Mouse (Mus musculus) adrenal gland, postnatal 25 days (tissue): ENCODE data around the gene Slc17a5. TPM values are rescaled to one million over a fixed set of nuclear protein-coding genes. Genes with fewer than 3 reads are reported as not detected.
A peak's percentile ranks its signal among the peaks of the same experiment; 100 is the strongest.
"Not testable (repeated sequence)": the region's sequence is repeated elsewhere in the genome, so short reads cannot be mapped to it uniquely, and the experiment has no call there.

Source experiments
- DNase-seq: peaks from one replicate; pipeline ENCODE4 v3.0.0; 2021; ENCODE audit warnings: mixed read lengths
- total RNA-seq: library from RNA; stranded (reverse); gene quantifications from 2 replicates; pipeline ENCODE4 v1.2.3, GENCODE M21; 2021

Gene Slc17a5
- total RNA-seq, 1 experiment from 2014 or later: 16.7 TPM

DNA sequence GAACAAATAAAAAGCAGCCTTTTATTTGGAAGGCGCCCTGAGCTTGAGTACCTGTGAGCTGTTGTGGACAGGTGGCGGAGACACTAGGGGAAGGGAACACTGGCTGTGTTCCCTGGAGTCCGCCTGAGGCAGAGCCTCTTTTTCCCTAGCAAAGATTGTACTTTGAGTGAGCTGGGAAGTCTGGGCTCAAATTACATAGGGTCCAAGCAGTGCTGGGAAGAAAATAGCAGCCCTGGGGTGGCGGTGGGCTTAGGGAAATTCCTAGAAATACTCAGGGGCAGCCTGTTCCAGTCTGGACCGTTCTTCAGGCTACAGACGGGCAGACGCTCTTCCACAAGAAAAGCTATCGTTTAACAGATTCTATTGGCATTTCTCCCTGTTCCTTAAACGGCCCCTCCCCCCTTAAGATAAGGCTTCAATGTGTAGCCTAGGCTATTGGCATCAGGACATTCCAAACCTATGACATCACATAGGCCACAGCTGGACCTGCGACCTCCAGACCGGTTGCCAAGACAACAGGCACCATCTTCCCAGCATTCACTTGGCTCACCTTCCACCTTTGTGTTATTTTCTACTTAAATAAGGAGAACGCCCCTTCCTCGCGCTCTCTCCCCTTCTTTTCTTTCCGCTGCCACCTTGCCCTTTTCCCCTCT is 67.6 kb downstream of the Slc17a5 start:
- DNase-seq: peak; percentile 24

DNA sequence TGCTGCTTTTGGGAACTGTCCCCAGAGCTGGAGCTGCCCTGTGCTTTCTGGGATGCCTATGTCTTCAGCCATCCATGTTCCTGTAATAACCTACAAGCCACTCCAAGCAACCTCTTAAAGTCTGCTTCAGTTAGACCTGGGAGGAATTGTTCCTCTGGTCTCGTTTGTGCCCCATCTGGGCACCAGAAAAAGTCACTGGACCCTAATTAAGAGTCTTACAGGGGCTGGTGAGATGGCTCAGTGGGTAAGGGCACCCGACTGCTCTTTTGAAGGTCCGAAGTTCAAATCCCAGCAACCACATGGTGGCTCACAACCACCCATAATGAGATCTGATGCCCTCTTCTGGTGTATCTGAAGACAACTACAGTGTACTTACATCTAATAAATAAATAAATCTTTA is 70.6 kb downstream of the Slc17a5 start:
- not testable (repeated sequence) for DNase-seq

GRCm38 (mm10) chr9:78516125-78516524 is 71.7 kb downstream of the Slc17a5 start:
- no peak for DNase-seq

DNA sequence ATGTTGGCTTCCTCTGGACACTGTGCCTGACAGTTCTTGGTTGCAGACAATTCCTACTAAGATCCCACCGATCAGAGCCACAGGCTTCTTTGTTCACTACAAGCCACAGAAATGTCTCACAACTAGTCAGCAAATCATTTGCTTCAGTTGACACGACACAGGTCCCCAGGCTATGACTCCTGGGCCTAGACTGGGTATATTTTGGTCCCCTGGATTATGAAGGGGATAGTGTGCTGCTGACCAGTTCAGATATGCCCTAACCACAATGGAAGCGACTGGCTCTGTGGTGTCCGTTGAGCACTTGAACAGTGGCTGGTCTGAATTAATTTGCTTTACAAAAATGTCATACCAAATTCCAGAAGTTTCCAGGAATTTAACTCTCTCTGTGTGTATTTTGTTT is 73.2 kb downstream of the Slc17a5 start:
- DNase-seq: no peak

- DNase-seq: peak; percentile 7
These were observed 73.9 kb downstream of the Slc17a5 start for GRCm38 (mm10) chr9:78513776-78514500.

DNA sequence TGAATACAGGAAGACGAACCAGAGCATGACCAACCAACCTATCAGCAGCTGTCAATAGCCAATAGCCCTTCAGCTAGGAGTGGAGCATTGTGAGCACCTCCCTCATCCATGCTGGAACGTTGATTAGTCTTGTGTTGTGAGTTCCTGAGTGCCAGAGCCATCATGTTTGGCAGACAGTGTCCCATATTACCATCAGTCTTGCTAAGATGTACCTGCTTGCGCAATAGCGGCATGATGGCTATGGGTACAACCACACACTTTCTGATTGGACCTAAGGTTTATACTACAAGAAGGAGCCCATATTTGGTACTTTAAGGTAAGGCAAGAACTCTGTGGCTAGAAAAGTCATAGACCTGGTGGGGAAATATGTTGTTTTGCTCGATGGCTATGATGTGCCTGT is 76.1 kb downstream of the Slc17a5 start:
- no peak for DNase-seq

DNA sequence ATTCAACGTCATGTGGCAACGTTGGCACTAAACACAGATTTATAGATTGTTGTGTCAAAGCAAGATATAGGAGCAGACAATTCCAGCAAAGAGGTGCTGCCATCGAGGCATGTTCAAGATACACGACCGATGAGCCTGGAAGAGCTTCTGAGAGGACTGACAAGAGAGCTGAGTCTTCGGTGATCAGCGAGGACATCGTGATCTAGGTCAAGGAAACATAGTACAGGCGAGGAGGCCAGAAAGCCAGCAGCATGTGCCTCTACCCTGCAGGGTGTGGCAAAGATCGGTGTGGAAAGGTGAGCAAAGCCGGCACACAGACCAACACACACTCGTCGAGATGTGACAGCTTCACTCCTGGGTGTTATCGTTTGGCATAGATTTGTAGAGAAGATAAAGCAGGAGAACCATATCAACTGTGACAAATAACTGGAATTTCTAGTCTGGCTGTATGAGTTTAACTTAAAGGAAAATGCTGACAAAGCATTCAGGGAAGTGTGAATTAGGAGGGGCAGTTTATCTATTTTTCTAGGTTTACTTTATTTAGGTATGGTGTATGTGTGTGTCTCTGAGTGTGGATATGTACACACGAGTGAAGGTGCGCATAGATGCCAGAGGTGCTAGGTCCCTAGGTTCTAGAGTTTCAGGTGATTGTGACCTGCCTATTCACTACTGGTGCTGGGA is 79.6 kb downstream of the Slc17a5 start:
- DNase-seq: peak; percentile 18

GRCm38 (mm10) chr9:78506722-78507077 is 81.1 kb downstream of the Slc17a5 start:
- no peak for DNase-seq

- no peak for DNase-seq
These were observed 81.7 kb downstream of the Slc17a5 start for GRCm38 (mm10) chr9:78506002-78506721.

- no peak for DNase-seq
These were observed 82.6 kb downstream of the Slc17a5 start for GRCm38 (mm10) chr9:78505223-78505622.

GRCm38 (mm10) chr9:78504679-78505078 is 83.2 kb downstream of the Slc17a5 start:
- DNase-seq: no peak

DNA sequence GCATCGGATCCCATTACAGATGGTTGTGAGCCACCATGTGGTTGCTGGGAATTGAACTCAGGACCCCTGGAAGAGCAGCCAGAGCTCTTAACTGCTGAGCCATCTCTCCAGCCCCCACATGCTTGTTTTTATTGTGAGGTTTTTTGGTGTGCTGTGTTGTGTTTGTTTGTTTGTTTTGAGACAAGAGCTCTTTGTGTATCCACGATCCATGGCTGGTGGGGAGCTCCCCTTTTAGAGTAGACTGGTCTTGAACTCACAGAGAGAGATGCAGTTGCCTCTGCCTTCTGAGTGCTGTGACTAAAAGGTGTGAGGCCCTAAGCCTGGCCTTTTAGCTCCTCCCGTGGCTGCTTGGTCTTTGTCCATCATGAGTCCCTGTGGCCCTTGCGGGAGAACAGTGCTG is 83.7 kb downstream of the Slc17a5 start:
- DNase-seq: no peak

GRCm38 (mm10) chr9:78503223-78504079 is 84.4 kb downstream of the Slc17a5 start:
- DNase-seq: no peak

DNA sequence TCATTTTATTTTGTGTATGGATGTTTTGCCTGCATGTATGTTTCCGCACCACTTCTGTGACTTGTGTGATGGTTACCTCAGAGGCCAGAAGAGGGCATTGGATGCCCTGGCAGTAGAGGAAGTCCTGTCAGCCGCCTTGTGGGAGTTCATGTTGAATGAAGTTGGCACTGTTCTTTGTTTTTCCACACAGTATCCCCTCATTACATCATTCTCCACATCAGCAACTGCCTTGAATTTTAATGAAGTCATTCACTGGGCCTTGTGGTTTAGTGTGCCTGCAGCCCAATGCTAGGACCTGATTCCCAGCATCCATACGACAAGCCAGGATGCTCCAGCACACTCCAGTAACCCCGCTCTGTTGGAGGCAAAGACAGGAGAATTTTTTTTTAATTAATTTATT is 86.6 kb downstream of the Slc17a5 start:
- DNase-seq: no peak

- no peak for DNase-seq
These were observed 87.5 kb downstream of the Slc17a5 start for GRCm38 (mm10) chr9:78500386-78500785.

GRCm38 (mm10) chr9:78493171-78493570 is 94.7 kb downstream of the Slc17a5 start:
- no peak for DNase-seq

- no peak for DNase-seq
These were observed 95.6 kb downstream of the Slc17a5 start for GRCm38 (mm10) chr9:78492254-78492653.

GRCm38 (mm10) chr9:78491169-78491568 is 96.7 kb downstream of the Slc17a5 start:
- DNase-seq: no peak

GRCm38 (mm10) chr9:78488890-78489420 is 98.9 kb downstream of the Slc17a5 start, which contains the start of gene Eef1a1:
Gene Eef1a1, minus strand, starts transcription at chr9:78489151.
- peak; percentile 74 for DNase-seq

DNA sequence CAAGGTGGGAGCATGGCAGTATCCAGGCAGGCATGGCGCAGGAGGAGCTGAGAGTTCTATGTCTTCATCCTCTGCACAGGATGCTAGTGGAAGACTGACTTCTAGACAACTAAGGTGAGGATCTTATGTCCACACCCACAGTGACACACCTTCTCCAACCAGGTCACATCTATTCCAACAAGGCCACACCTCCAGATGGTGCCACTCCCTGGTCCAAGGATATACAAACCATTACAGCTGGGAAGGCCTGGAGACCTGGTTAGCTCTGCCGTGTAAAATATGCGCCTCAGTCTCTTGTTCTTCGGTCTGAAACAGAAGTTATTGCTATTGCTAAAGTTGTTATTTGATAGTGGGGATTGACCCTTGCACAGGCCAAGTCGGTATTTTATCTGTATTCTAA is 99.8 kb downstream of the Slc17a5 start:
- not testable (repeated sequence) for DNase-seq
